Mouse (Mus musculus) brain, embryonic 14.5 days (tissue): ENCODE data around the gene Nol3.

Experiments used
- CTCF ChIP-seq: fragments of 200-500 bp; IDR thresholded peaks from 2 replicates; pipeline ENCODE4 v1.5.1; 2012; ENCODE audit warnings: inconsistent platforms, mild to moderate bottlenecking, moderate library complexity, borderline replicate concordance; ENCODE audit not compliant: insufficient read depth, insufficient read length; ENCODE audit errors: extremely low read depth
- POLR2A ChIP-seq: fragments of 200-500 bp; IDR thresholded peaks from 2 replicates; pipeline ENCODE4 v1.6.1; 2012; ENCODE audit warnings: mild to moderate bottlenecking, inconsistent platforms, borderline replicate concordance; ENCODE audit not compliant: poor library complexity, insufficient read depth, insufficient read length, severe bottlenecking; ENCODE audit errors: extremely low read depth

DNA sequence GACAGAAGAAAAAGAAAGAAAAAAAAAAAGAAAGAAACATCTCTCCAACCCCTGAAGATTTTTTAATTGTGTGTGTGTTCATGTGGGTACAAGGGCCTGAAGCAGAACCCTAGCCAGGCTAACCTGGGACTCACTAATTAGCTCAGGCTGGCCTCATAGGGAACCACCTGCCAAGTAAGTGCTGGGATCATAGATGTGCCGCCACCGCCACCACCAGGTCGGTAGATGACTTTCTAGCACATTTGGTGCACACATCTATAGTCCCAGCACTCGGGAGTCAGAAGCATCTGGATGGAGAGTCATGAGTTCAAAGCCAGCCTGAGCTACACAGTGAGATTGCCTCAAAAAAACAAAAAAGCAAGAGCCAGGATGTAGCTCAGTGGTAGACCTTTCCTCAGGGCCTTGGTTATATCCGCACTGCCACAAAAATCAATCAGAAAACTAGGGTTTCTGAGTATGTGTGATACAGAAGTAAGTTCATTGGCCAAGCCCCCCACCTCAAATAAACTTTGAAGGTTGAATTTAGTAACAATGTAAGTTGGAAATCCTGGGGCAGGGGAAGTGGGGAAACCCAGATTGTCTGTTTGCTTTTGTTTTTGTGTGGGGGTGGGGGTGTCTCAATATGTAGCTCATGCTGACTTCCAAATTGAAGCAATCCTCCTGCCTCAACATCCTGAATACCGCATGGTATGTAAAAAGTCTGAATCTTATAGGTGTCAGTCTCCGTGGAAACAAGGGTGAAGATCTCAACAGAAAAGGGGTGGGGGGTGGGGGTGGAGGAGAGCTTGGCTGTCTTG lies 18.4 kb upstream of the Nol3 start:
- TF ChIP-seq CTCF (no peak), POLR2A (no peak)
